Mouse (Mus musculus): ENCODE data around the gene Nubp2.

- TF ChIP-seq POLR2AphosphoS5 (IDR thresholded peaks at IDR 0.05; ENCODE audit: insufficient replicate concordance, low read depth, low read length) (no peak), CTCF (IDR thresholded peaks at IDR 0.05; ENCODE audit: low read depth, low read length) (no peak), GATA2 (IDR thresholded peaks at IDR 0.05; ENCODE audit: borderline replicate concordance, low read depth, low read length) (no peak)
Observed at GRCm38 (mm10) chr17:24894995-24895547, 8.9 kb upstream of the Nubp2 start, which contains the start of the genes Eme2 and Mrps34.
